Mouse (Mus musculus) left cerebral cortex, adult 2 months (tissue): ENCODE measurements at regions not wholly inside any gene's neighbourhood (a gene's known extent, or its start where the extent isn't known, plus 50 kb on each side); places are given as distances from the start of the nearest gene placed in this dataset.

Source experiments
- DNase-seq, 2 experiments: peaks; one replicate each; pipeline ENCODE4 v3.0.0; 2021 to 2022; ENCODE audit warnings: low spot score in 2 of 2, mixed read lengths in 1 of 2; ENCODE audit errors: extremely low spot score in 1 of 2
- H3K27ac ChIP-seq: fragments of 200-600 bp; 2 replicates; pipeline ENCODE4 v1.8.1; 2022
- H3K4me3 ChIP-seq: fragments of 200-600 bp; 2 replicates; pipeline ENCODE4 v1.8.1; 2022
- CTCF ChIP-seq: fragments of 200-600 bp; IDR thresholded peaks from 2 replicates; pipeline ENCODE4 v1.8.1; 2022; ENCODE audit warnings: antibody characterized with exemption, mild to moderate bottlenecking, moderate library complexity
- intact Hi-C: fragments of 180-260 bp; cut with DNase I; formaldehyde crosslinking; loops from one replicate; pipeline ENCODE4 v1.15.1; 2025

GRCm38 (mm10) chr15:56979353-56979752, 498.1 kb downstream of the Slc22a22 start:
- Histone ChIP-seq H3K27ac (no peak overlapping the region), H3K4me3 (no peak overlapping the region)
- no peak for TF ChIP-seq CTCF
- no peak for DNase-seq
- intact Hi-C loops = no loop called here

- DNase-seq = no peak
- intact Hi-C loops = no loop called here
- no peak overlapping the region for H3K27ac ChIP-seq
- TF ChIP-seq CTCF = no peak
- no peak overlapping the region for H3K4me3 ChIP-seq
Measured at GRCm38 (mm10) chr15:56975446-56976433, 501.7 kb downstream of the Slc22a22 start.

GRCm38 (mm10) chr15:56970140-56970539, 507.3 kb downstream of the Slc22a22 start:
- no peak for DNase-seq
- no peak for TF ChIP-seq CTCF
- Histone ChIP-seq H3K27ac (no peak overlapping the region), H3K4me3 (no peak overlapping the region)
- intact Hi-C loops = no loop called here

- Histone ChIP-seq H3K4me3 (no peak overlapping the region), H3K27ac (no peak overlapping the region)
- TF ChIP-seq CTCF = no peak
- intact Hi-C loops = no loop called here
- no peak for DNase-seq
Measured at GRCm38 (mm10) chr15:56956356-56956755, 521.1 kb downstream of the Slc22a22 start.

- TF ChIP-seq CTCF = no peak
- Histone ChIP-seq H3K4me3 (no peak overlapping the region), H3K27ac (no peak overlapping the region)
- intact Hi-C loops = no loop called here
- no peak for DNase-seq
Measured at GRCm38 (mm10) chr15:56952176-56952575, 525.2 kb downstream of the Slc22a22 start.

- intact Hi-C loops = no loop called here
- Histone ChIP-seq H3K27ac (no peak overlapping the region), H3K4me3 (no peak overlapping the region)
- TF ChIP-seq CTCF = no peak
- no peak for DNase-seq
Measured at GRCm38 (mm10) chr15:56950824-56951223, 526.6 kb downstream of the Slc22a22 start.

GRCm38 (mm10) chr15:56940891-56941290, 536.5 kb downstream of the Slc22a22 start:
- Histone ChIP-seq H3K27ac (no peak overlapping the region), H3K4me3 (no peak overlapping the region)
- intact Hi-C loops = no loop called here
- no peak for TF ChIP-seq CTCF
- DNase-seq = no peak

GRCm38 (mm10) chr15:56896553-56896952, 580.9 kb downstream of the Slc22a22 start:
- intact Hi-C loops = no loop called here
- TF ChIP-seq CTCF = no peak

GRCm38 (mm10) chr15:56881501-56881900, 595.9 kb downstream of the Slc22a22 start:
- no peak overlapping the region for H3K4me3 ChIP-seq
- no peak for TF ChIP-seq CTCF
- intact Hi-C loops = no loop called here
- DNase-seq = no peak
- no peak overlapping the region for H3K27ac ChIP-seq

More at GRCm38 (mm10) chr15:56896553-56896952, 580.9 kb downstream of the Slc22a22 start:
- no peak overlapping the region for H3K27ac ChIP-seq
- DNase-seq = no peak
- H3K4me3 ChIP-seq = no peak overlapping the region

- intact Hi-C loops = no loop called here
- H3K4me3 ChIP-seq = no peak overlapping the region
- no peak for TF ChIP-seq CTCF
- DNase-seq = no peak
- no peak overlapping the region for H3K27ac ChIP-seq
Measured at GRCm38 (mm10) chr15:56865879-56866278, 611.5 kb downstream of the Slc22a22 start.

GRCm38 (mm10) chr15:56865035-56865804, 612.2 kb downstream of the Slc22a22 start:
- H3K4me3 ChIP-seq = no peak overlapping the region
- intact Hi-C loops = no loop called here
- no peak for TF ChIP-seq CTCF
- DNase-seq = no peak
- no peak overlapping the region for H3K27ac ChIP-seq

GRCm38 (mm10) chr15:56858627-56859334, 618.6 kb downstream of the Slc22a22 start:
- intact Hi-C loops = loop anchor here (5.0 kb wide), 1 partner anchor 791 kb away; no protein-coding TSS in a partner anchor
- Histone ChIP-seq H3K27ac (no peak overlapping the region), H3K4me3 (no peak overlapping the region)
- TF ChIP-seq CTCF = no peak
- DNase-seq = no peak
